Mouse (Mus musculus): ENCODE results near the gene Stac. TPM values are rescaled to one million over a fixed set of nuclear protein-coding genes. Genes with fewer than 3 reads are reported as not detected.

Gene Stac
- polyA plus RNA-seq, 1 experiment from 2014 or later: 1.2 TPM

DNA sequence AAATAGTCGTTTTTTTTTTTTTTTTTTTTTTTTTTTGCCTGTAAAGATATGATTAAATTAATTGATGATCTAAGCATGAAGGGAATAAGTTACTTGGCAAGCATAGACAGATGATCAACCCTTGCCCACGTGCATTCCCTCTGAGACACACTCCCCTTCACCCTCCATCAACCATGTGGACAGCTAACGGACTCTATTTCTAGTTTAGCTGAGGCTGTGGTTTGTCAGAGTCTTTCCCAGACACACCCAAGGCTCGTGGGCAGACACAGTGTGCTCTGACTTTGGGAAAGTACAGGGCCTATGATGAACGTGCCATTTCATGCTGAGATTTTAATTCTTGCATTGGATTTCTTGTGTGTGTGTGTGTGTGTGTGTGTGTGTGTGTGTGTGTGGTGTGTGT is 46.8 kb downstream of the Stac start:
- WGBS: 69% methylated on average over 5 of the region's 5 CpGs
- no peak for ATAC-seq (ENCODE audit: insufficient number of reproducible peaks, low FRiP score, low TSS enrichment, low read depth)
- H3K27ac ChIP-seq (replicated peaks; ENCODE audit: low read depth, low read length): no peak overlapping the region
- no peak overlapping the region for H3K4me3 ChIP-seq (ENCODE audit: low read depth, low read length)
- H3K4me2 ChIP-seq (ENCODE audit: low read depth, severe bottlenecking): no peak overlapping the region
- no peaks in the 10 kb centered on the region for H3K36me3 ChIP-seq (ENCODE audit: control insufficient read depth, insufficient read depth, low read length)
- no peaks in the 10 kb centered on the region for H3K9me3 ChIP-seq (ENCODE audit: control insufficient read depth, low read length)
- no peaks in the 10 kb centered on the region for H3K27me3 ChIP-seq (ENCODE audit: control insufficient read depth, insufficient read depth, low read length)
- no peak overlapping the region for H3K9ac ChIP-seq (ENCODE audit: low read length)
- H3K4me1 ChIP-seq (ENCODE audit: control insufficient read depth, insufficient read depth, low read length): no peaks in the 10 kb centered on the region
- DNase-seq (ENCODE audit: low spot score): no peak

DNA sequence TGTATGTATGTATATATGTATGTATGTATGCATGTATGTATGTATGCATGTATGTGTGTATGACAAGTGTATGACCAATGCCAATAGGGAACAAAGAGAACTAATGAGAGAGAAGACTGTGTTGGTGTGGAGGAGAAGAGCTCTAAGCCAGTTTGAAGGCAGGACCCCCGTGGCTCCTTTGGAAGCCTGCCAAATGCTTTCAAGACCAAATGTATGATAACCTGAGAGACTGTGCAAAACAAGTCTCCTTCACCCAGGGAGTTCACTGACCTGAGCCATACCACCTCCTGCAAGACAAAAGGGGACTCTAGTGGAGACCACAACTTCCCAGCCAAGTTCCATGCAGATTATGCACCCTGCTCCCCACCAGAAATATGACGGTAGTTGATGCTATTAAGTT is 52.5 kb downstream of the Stac start:
- Histone ChIP-seq H3K4me1 (ENCODE audit: control insufficient read depth, insufficient read depth, low read length) (no peaks in the 10 kb centered on the region), H3K9ac (ENCODE audit: low read length) (no peak overlapping the region), H3K36me3 (ENCODE audit: control insufficient read depth, insufficient read depth, low read length) (no peaks in the 10 kb centered on the region), H3K27me3 (ENCODE audit: control insufficient read depth, insufficient read depth, low read length) (no peaks in the 10 kb centered on the region), H3K4me3 (ENCODE audit: low read depth, low read length) (no peak overlapping the region), H3K27ac (replicated peaks; ENCODE audit: low read depth, low read length) (no peak overlapping the region), H3K9me3 (ENCODE audit: control insufficient read depth, low read length) (no peaks in the 10 kb centered on the region), H3K4me2 (ENCODE audit: low read depth, severe bottlenecking) (no peak overlapping the region)
- 80% methylated on average over 2 of the region's 2 CpGs for WGBS
- ATAC-seq (ENCODE audit: insufficient number of reproducible peaks, low FRiP score, low TSS enrichment, low read depth) (no peak), DNase-seq (ENCODE audit: low spot score) (no peak)

DNA sequence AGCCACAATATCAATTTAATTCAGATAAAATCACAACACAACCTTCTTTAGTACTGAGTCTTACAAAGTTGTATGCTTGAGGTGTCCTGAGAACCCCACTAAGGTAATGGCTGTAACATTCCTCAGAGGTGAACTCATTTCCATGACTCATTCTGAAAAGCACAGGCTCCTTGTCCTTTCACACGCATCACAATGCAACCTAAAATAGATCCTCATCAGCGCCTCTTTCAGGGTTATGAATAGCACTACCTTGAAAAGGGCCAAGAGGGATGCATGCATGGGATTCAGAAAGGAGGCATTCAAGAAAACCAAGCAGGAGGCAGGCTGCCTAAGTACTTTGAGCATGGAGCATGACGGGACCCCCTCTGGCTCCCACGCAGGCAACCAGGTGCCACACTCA is 57.3 kb downstream of the Stac start:
- WGBS: 89% methylated on average over 4 of the region's 4 CpGs
- Histone ChIP-seq H3K36me3 (ENCODE audit: control insufficient read depth, insufficient read depth, low read length) (no peaks in the 10 kb centered on the region), H3K9me3 (ENCODE audit: control insufficient read depth, low read length) (no peaks in the 10 kb centered on the region), H3K27me3 (ENCODE audit: control insufficient read depth, insufficient read depth, low read length) (no peaks in the 10 kb centered on the region), H3K4me1 (ENCODE audit: control insufficient read depth, insufficient read depth, low read length) (no peaks in the 10 kb centered on the region), H3K4me3 (ENCODE audit: low read depth, low read length) (no peak overlapping the region), H3K27ac (replicated peaks; ENCODE audit: low read depth, low read length) (no peak overlapping the region), H3K9ac (ENCODE audit: low read length) (no peak overlapping the region), H3K4me2 (ENCODE audit: low read depth, severe bottlenecking) (no peak overlapping the region)
- DNase-seq (ENCODE audit: low spot score): no peak
- no peak for ATAC-seq (ENCODE audit: insufficient number of reproducible peaks, low FRiP score, low TSS enrichment, low read depth)

DNA sequence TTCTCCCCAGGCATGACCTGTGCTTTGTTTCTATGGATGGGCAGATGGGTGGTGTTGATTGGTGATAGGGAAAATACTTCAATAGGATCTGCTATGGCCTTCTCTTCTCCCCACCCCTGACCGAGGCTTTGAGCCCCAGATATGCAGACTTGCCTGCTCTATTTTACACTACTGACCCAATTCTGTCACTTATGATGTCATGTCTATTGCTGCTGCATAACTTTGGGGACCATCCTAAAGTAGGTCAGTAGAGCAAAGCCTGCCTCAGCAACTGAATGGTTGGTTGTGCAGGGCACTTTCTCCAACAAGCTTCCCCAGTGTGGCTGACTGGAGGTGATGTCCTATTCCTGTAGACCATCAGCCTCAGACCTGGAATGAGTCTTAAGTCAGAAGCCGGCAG is 69.0 kb downstream of the Stac start:
- WGBS: 86% methylated on average over 2 of the region's 2 CpGs
- no peaks in the 10 kb centered on the region for H3K4me1 ChIP-seq (ENCODE audit: control insufficient read depth, insufficient read depth, low read length)
- H3K9ac ChIP-seq (ENCODE audit: low read length): no peak overlapping the region
- H3K4me3 ChIP-seq (ENCODE audit: low read depth, low read length): no peak overlapping the region
- DNase-seq (ENCODE audit: low spot score): no peak
- no peaks in the 10 kb centered on the region for H3K27me3 ChIP-seq (ENCODE audit: control insufficient read depth, insufficient read depth, low read length)
- H3K4me2 ChIP-seq (ENCODE audit: low read depth, severe bottlenecking): no peak overlapping the region
- no peaks in the 10 kb centered on the region for H3K9me3 ChIP-seq (ENCODE audit: control insufficient read depth, low read length)
- no peak overlapping the region for H3K27ac ChIP-seq (replicated peaks; ENCODE audit: low read depth, low read length)
- ATAC-seq (ENCODE audit: insufficient number of reproducible peaks, low FRiP score, low TSS enrichment, low read depth): no peak
- no peaks in the 10 kb centered on the region for H3K36me3 ChIP-seq (ENCODE audit: control insufficient read depth, insufficient read depth, low read length)

DNA sequence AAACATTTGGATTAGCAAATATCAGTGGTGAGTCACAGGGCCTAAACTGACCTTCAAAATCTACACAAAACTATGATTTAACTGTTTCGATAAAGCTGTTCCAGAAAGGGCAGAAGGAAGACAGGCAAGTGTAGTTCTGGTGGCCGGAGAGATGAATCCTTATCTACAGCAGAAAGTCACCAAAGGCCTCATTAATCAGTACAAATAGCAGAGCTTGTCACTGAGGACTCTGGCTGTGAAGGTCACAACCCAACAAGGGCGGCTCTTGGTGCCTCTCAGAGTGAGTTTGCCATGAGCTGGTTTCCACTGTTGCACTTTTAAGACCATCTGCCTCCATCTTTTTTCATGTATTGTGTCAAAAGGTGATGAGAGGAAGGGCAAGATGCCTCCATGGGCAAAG is 78.8 kb downstream of the Stac start:
- Histone ChIP-seq H3K9me3 (ENCODE audit: control insufficient read depth, low read length) (no peaks in the 10 kb centered on the region), H3K4me1 (ENCODE audit: control insufficient read depth, insufficient read depth, low read length) (no peaks in the 10 kb centered on the region), H3K27me3 (ENCODE audit: control insufficient read depth, insufficient read depth, low read length) (no peaks in the 10 kb centered on the region), H3K4me2 (ENCODE audit: low read depth, severe bottlenecking) (no peak overlapping the region), H3K4me3 (ENCODE audit: low read depth, low read length) (no peak overlapping the region), H3K27ac (replicated peaks; ENCODE audit: low read depth, low read length) (no peak overlapping the region), H3K36me3 (ENCODE audit: control insufficient read depth, insufficient read depth, low read length) (no peaks in the 10 kb centered on the region), H3K9ac (ENCODE audit: low read length) (no peak overlapping the region)
- WGBS: 73% methylated on average over 3 of the region's 3 CpGs
- ATAC-seq (ENCODE audit: insufficient number of reproducible peaks, low FRiP score, low TSS enrichment, low read depth) (no peak), DNase-seq (ENCODE audit: low spot score) (no peak)

DNA sequence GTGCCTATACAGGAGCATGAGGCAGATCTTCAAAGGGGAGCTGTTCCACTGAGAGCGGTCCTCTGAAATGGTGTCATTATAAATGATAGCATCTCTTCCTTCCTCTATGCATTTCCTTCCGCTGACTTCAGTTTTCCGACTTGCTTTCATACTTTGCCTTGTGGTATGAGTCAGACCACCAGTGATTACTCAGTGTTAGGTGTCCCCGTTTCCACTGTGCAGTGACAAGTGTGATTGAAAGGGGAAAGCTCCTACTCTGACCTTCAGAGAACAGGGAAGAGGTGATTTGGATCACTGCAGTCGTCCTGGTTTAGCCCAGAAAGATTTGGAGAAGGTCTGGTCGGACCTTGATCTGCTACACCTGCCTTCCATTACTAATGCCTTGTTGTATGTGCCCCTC is 81.4 kb downstream of the Stac start:
- no peaks in the 10 kb centered on the region for H3K27me3 ChIP-seq (ENCODE audit: control insufficient read depth, insufficient read depth, low read length)

DNA sequence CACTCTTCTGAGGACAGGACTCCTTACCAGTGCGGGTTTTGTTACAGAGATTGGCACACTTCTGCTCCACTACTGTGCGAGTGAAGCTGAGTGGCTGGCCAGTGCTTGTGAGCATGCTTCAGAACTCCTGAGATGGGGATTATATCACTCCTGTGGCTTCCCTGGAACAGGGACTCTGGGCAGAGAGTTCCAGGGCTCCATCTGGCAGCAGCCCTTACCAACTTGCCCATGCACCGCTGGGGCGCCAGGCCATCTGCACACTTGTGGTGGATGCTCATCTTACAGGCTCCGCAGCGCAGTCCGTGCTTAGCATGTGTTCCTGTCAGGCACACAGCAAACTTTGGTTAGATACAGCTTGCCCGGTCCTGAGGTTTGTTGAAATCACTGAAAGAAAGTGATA is 83.5 kb downstream of the Stac start:
- Histone ChIP-seq H3K9ac (ENCODE audit: low read length) (no peak overlapping the region), H3K4me1 (ENCODE audit: control insufficient read depth, insufficient read depth, low read length) (no peaks in the 10 kb centered on the region), H3K4me3 (ENCODE audit: low read depth, low read length) (no peak overlapping the region), H3K9me3 (ENCODE audit: control insufficient read depth, low read length) (no peaks in the 10 kb centered on the region), H3K4me2 (ENCODE audit: low read depth, severe bottlenecking) (no peak overlapping the region), H3K36me3 (ENCODE audit: control insufficient read depth, insufficient read depth, low read length) (no peaks in the 10 kb centered on the region), H3K27me3 (ENCODE audit: control insufficient read depth, insufficient read depth, low read length) (no peaks in the 10 kb centered on the region), H3K27ac (replicated peaks; ENCODE audit: low read depth, low read length) (no peak overlapping the region)
- ATAC-seq (ENCODE audit: insufficient number of reproducible peaks, low FRiP score, low TSS enrichment, low read depth): no peak
- no peak for DNase-seq (ENCODE audit: low spot score)
- 92% methylated on average over 8 of the region's 8 CpGs for WGBS

More for the DNA sequence above, 81.4 kb downstream of the Stac start:
- H3K27ac ChIP-seq (replicated peaks; ENCODE audit: low read depth, low read length): no peak overlapping the region
- H3K4me1 ChIP-seq (ENCODE audit: control insufficient read depth, insufficient read depth, low read length): no peaks in the 10 kb centered on the region
- H3K36me3 ChIP-seq (ENCODE audit: control insufficient read depth, insufficient read depth, low read length): no peaks in the 10 kb centered on the region
- WGBS: 55% methylated on average over 6 of the region's 6 CpGs
- no peak for ATAC-seq (ENCODE audit: insufficient number of reproducible peaks, low FRiP score, low TSS enrichment, low read depth)
- no peak overlapping the region for H3K9ac ChIP-seq (ENCODE audit: low read length)
- no peaks in the 10 kb centered on the region for H3K9me3 ChIP-seq (ENCODE audit: control insufficient read depth, low read length)
- no peak overlapping the region for H3K4me2 ChIP-seq (ENCODE audit: low read depth, severe bottlenecking)
- DNase-seq (ENCODE audit: low spot score): no peak
- H3K4me3 ChIP-seq (ENCODE audit: low read depth, low read length): no peak overlapping the region

DNA sequence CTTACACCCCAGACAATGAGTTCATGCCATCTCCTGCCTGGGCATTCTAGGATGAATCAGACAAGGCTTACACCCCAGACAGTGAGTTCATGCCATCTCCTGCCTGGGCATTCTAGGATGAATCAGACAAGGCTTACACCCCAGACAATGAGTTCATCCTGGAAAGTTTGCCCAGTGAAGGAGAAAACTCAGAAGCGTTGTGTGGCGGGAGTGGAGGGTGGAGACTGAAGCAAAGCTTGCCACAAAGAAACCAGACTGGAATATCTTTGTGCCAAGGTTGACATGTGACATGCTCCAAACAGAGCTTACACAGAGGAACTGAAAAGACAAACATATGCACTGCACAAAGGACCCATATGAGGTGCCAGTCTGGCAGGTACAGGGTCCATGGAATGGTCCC is 102.6 kb downstream of the Stac start:
- H3K9me3 ChIP-seq (ENCODE audit: control insufficient read depth, low read length): no peaks in the 10 kb centered on the region
- H3K27ac ChIP-seq (replicated peaks; ENCODE audit: low read depth, low read length): no peak overlapping the region
- DNase-seq (ENCODE audit: low spot score) (no peak), ATAC-seq (ENCODE audit: insufficient number of reproducible peaks, low FRiP score, low TSS enrichment, low read depth) (no peak)
- no peak overlapping the region for H3K4me3 ChIP-seq (ENCODE audit: low read depth, low read length)
- H3K27me3 ChIP-seq (ENCODE audit: control insufficient read depth, insufficient read depth, low read length): no peaks in the 10 kb centered on the region
- 92% methylated on average over 2 of the region's 2 CpGs for WGBS
- no peaks in the 10 kb centered on the region for H3K4me1 ChIP-seq (ENCODE audit: control insufficient read depth, insufficient read depth, low read length)
- no peak overlapping the region for H3K4me2 ChIP-seq (ENCODE audit: low read depth, severe bottlenecking)
- no peak overlapping the region for H3K9ac ChIP-seq (ENCODE audit: low read length)
- H3K36me3 ChIP-seq (ENCODE audit: control insufficient read depth, insufficient read depth, low read length): no peaks in the 10 kb centered on the region

DNA sequence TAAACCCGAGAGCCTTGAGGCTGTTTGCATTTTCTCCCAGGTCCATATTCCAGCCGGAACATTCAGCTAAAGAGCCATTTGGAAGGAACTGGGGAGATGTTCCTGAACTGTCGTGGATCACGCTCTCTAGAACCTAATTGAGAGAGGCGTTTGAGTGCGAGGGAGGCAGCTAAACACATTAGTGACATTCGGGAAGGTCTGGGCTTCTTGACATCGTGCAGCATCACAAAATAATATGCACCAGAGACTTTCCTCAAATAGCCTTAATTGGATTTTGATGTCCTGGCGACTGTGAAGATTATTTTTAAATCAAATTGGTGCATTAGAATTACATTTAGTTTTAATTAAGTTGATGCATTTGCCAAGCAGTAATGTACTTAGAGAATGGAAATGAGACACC is 111.4 kb downstream of the Stac start:
- no peak overlapping the region for H3K4me2 ChIP-seq (ENCODE audit: low read depth, severe bottlenecking)
- H3K9me3 ChIP-seq (ENCODE audit: control insufficient read depth, low read length): no peaks in the 10 kb centered on the region
- no peak overlapping the region for H3K9ac ChIP-seq (ENCODE audit: low read length)
- no peaks in the 10 kb centered on the region for H3K27me3 ChIP-seq (ENCODE audit: control insufficient read depth, insufficient read depth, low read length)
- no peaks in the 10 kb centered on the region for H3K4me1 ChIP-seq (ENCODE audit: control insufficient read depth, insufficient read depth, low read length)
- H3K27ac ChIP-seq (replicated peaks; ENCODE audit: low read depth, low read length): no peak overlapping the region
- no peak for ATAC-seq (ENCODE audit: insufficient number of reproducible peaks, low FRiP score, low TSS enrichment, low read depth)
- no peak overlapping the region for H3K4me3 ChIP-seq (ENCODE audit: low read depth, low read length)
- H3K36me3 ChIP-seq (ENCODE audit: control insufficient read depth, insufficient read depth, low read length): no peaks in the 10 kb centered on the region
- no peak for DNase-seq (ENCODE audit: low spot score)
- 74% methylated on average over 9 of the region's 9 CpGs for WGBS
